Mouse (Mus musculus) E14TG2a.4 (cell line): ENCODE data around the gene Hoxd3.

ENCODE experiments used
- H3K27me3 ChIP-seq: 2 replicates; pipeline ENCODE4 v1.6.1; 2014; ENCODE audit warnings: low read length, control low read depth; ENCODE audit not compliant: insufficient read depth
- H3K36me3 ChIP-seq: 2 replicates; pipeline ENCODE4 v1.6.1; 2014; ENCODE audit warnings: low read length, control low read depth; ENCODE audit not compliant: insufficient read depth
- H3K4me1 ChIP-seq: replicated peaks from 2 replicates; pipeline ENCODE4 v1.6.1; 2014; ENCODE audit warnings: low read depth, low read length, control low read depth
- H3K4me3 ChIP-seq: replicated peaks from 2 replicates; pipeline ENCODE4 v1.5.1; 2014; ENCODE audit warnings: mild to moderate bottlenecking, low read length
- H3K9me3 ChIP-seq: 2 replicates; pipeline ENCODE4 v1.6.1; 2014; ENCODE audit warnings: low read length, control low read depth
- CTCF ChIP-seq: conservative IDR thresholded peaks from 2 replicates; pipeline ENCODE4 v1.5.1; 2014; ENCODE audit warnings: low read length
- NANOG ChIP-seq: IDR thresholded peaks from 2 replicates; pipeline ENCODE4 v1.6.1; 2014; ENCODE audit warnings: borderline replicate concordance, low read length, mixed read lengths
- POU5F1 ChIP-seq: IDR thresholded peaks from 2 replicates; pipeline ENCODE4 v1.6.1; 2014; ENCODE audit warnings: low read length, borderline replicate concordance

Hoxd3 gene

GRCm38 (mm10) chr2:74753175-74753523 is 41.4 kb downstream of the Hoxd3 start:
- H3K27me3 ChIP-seq, result peaks cover 96% of the 10 kb centered on the region
- H3K36me3 ChIP-seq, result no peaks in the 10 kb centered on the region
- no peak for TF ChIP-seq CTCF
- TF ChIP-seq POU5F1, result no peak
- no peak for TF ChIP-seq NANOG
- H3K4me1 ChIP-seq, result peaks cover 31% of the 10 kb centered on the region
- peak overlapping the region; percentile 58 for H3K4me3 ChIP-seq
- H3K9me3 ChIP-seq, result no peaks in the 10 kb centered on the region

- no peak for TF ChIP-seq CTCF
- TF ChIP-seq POU5F1, result no peak
- no peak for TF ChIP-seq NANOG
- H3K4me1 ChIP-seq, result peaks cover 31% of the 10 kb centered on the region
- no peak overlapping the region for H3K4me3 ChIP-seq
- peaks cover 96% of the 10 kb centered on the region for H3K27me3 ChIP-seq
- H3K36me3 ChIP-seq, result no peaks in the 10 kb centered on the region
- H3K9me3 ChIP-seq, result no peaks in the 10 kb centered on the region
Measured at GRCm38 (mm10) chr2:74753711-74754110, 42.0 kb downstream of the Hoxd3 start.

GRCm38 (mm10) chr2:74760146-74760545 is 48.4 kb downstream of the Hoxd3 start:
- no peaks in the 10 kb centered on the region for H3K9me3 ChIP-seq

GRCm38 (mm10) chr2:74761941-74762340 is 50.2 kb downstream of the Hoxd3 start:
- Histone ChIP-seq H3K4me1 (peaks cover 6% of the 10 kb centered on the region), H3K36me3 (no peaks in the 10 kb centered on the region)
- no peak for TF ChIP-seq CTCF
- TF ChIP-seq NANOG, result no peak
- TF ChIP-seq POU5F1, result no peak

More at GRCm38 (mm10) chr2:74760146-74760545, 48.4 kb downstream of the Hoxd3 start:
- no peaks in the 10 kb centered on the region for H3K36me3 ChIP-seq
- TF ChIP-seq POU5F1, result no peak
- peaks cover 6% of the 10 kb centered on the region for H3K4me1 ChIP-seq
- H3K27me3 ChIP-seq, result peaks cover 90% of the 10 kb centered on the region
- H3K4me3 ChIP-seq, result no peak overlapping the region

GRCm38 (mm10) chr2:74762522-74763244 is 51.0 kb downstream of the Hoxd3 start, which contains the start of gene Hoxd1:
Gene Hoxd1 (plus strand): TSS chr2:74762980.
- TF ChIP-seq POU5F1 (no peak), CTCF (no peak), NANOG (no peak)
- Histone ChIP-seq H3K4me3 (peak within 1 kb of the TSS; percentile 81), H3K27me3 (peaks cover 84% of the 10 kb centered on the region), H3K36me3 (no peaks in the 10 kb centered on the region), H3K4me1 (peaks cover 6% of the 10 kb centered on the region), H3K9me3 (no peaks in the 10 kb centered on the region)

More at GRCm38 (mm10) chr2:74761941-74762340, 50.2 kb downstream of the Hoxd3 start:
- Histone ChIP-seq H3K4me3 (no peak overlapping the region), H3K9me3 (no peaks in the 10 kb centered on the region), H3K27me3 (peaks cover 87% of the 10 kb centered on the region)

GRCm38 (mm10) chr2:74763245-74763735 is 51.6 kb downstream of the Hoxd3 start:
- no peaks in the 10 kb centered on the region for H3K9me3 ChIP-seq
- H3K36me3 ChIP-seq, result no peaks in the 10 kb centered on the region
- peaks cover 6% of the 10 kb centered on the region for H3K4me1 ChIP-seq
- peak overlapping the region; percentile 81 for H3K4me3 ChIP-seq
- TF ChIP-seq NANOG (no peak), CTCF (no peak), POU5F1 (no peak)
- H3K27me3 ChIP-seq, result peaks cover 79% of the 10 kb centered on the region

- H3K27me3 ChIP-seq, result peaks cover 80% of the 10 kb centered on the region
- TF ChIP-seq CTCF, result no peak
- no peak for TF ChIP-seq NANOG
- TF ChIP-seq POU5F1, result no peak
- H3K4me1 ChIP-seq, result peaks cover 6% of the 10 kb centered on the region
- H3K36me3 ChIP-seq, result no peaks in the 10 kb centered on the region
- H3K4me3 ChIP-seq, result peak overlapping the region; percentile 81
- H3K9me3 ChIP-seq, result no peaks in the 10 kb centered on the region
Measured at GRCm38 (mm10) chr2:74763976-74764375, 52.2 kb downstream of the Hoxd3 start.

- H3K4me1 ChIP-seq, result peaks cover 5% of the 10 kb centered on the region
- H3K4me3 ChIP-seq, result no peak overlapping the region
- no peaks in the 10 kb centered on the region for H3K36me3 ChIP-seq
- no peaks in the 10 kb centered on the region for H3K9me3 ChIP-seq
- TF ChIP-seq CTCF (no peak), POU5F1 (no peak), NANOG (no peak)
- H3K27me3 ChIP-seq, result peaks cover 38% of the 10 kb centered on the region
Measured at GRCm38 (mm10) chr2:74774359-74774758, 62.6 kb downstream of the Hoxd3 start.
